Mouse (Mus musculus) intestine, embryonic 15.5 days (tissue): Measurements from ENCODE around the gene Fbln2. TPM values are rescaled to one million over a fixed set of nuclear protein-coding genes. Genes with fewer than 3 reads are reported as not detected.

Experiments used
- ATAC-seq: fragments of 200-750 bp; cut with Nextera tagmentation; 2 replicates; pipeline ENCODE4 v1.8.0; 2017; ENCODE audit warnings: moderate TSS enrichment, moderate library complexity
- H3K27ac ChIP-seq: fragments of 300-500 bp; sonication (generic); 2 replicates; pipeline ENCODE4 v1.5.1; 2015; ENCODE audit warnings: mild to moderate bottlenecking, inconsistent platforms
- H3K27me3 ChIP-seq: fragments of 300-500 bp; sonication (generic); replicated peaks from 2 replicates; pipeline ENCODE4 v1.6.1; 2015; ENCODE audit warnings: inconsistent platforms
- H3K36me3 ChIP-seq: fragments of 300-500 bp; sonication (generic); 2 replicates; pipeline ENCODE4 v1.6.1; 2015; ENCODE audit warnings: inconsistent platforms
- H3K4me1 ChIP-seq: fragments of 300-500 bp; sonication (generic); replicated peaks from 2 replicates; pipeline ENCODE4 v1.6.1; 2015; ENCODE audit warnings: inconsistent platforms
- H3K4me2 ChIP-seq: fragments of 300-500 bp; sonication (generic); replicated peaks from 2 replicates; pipeline ENCODE4 v1.6.1; 2015; ENCODE audit warnings: mild to moderate bottlenecking, inconsistent platforms
- H3K4me3 ChIP-seq: fragments of 300-500 bp; sonication (generic); replicated peaks from 2 replicates; pipeline ENCODE4 v1.5.1; 2015; ENCODE audit warnings: inconsistent platforms
- H3K9ac ChIP-seq: fragments of 300-500 bp; sonication (generic); 2 replicates; pipeline ENCODE4 v1.6.1; 2015; ENCODE audit warnings: inconsistent platforms
- H3K9me3 ChIP-seq: fragments of 300-500 bp; sonication (generic); 2 replicates; pipeline ENCODE4 v1.6.1; 2016; ENCODE audit warnings: inconsistent platforms
- WGBS: fragments of 180-500 bp; shearing (Covaris S2); methylation state at CpG from one replicate; pipeline ENCODE4 v1.1.7; 2015; 5-methylcytosine and 5-hydroxymethylcytosine counted together
- polyA plus RNA-seq: library from polyadenylated mRNA; unstranded; fragments of >200 nt; fragmentation: Nextera tagmentation; extraction: Ambion mirVana; gene quantifications from 2 replicates; pipeline ENCODE4 v1.2.1, GENCODE M21; 2015

Gene Fbln2
- polyA plus RNA-seq, 1 experiment from 2014 or later, result 51.8 TPM

DNA sequence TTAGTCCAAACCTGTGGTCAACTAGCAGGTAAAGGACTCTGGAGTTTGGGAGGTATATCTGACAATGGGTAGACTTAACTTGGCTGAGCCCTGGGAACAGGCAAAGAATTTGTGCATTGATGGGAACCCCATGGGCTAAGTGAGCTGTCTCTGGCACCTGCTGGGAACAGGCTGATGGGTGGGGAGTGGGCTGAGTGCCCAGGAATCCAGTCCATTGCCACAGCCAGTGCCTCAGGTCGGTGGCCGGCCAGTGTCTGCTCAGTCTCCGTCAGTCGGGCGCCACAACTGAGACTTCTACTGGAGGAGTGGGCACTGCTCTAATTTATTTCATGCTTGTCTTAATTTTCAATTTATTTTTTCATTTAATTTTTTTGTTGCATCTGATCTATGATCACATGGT lies 98.9 kb downstream of the Fbln2 start:
- no peak for ATAC-seq
- no peaks in the 10 kb centered on the region for H3K4me1 ChIP-seq
- no peak overlapping the region for H3K9ac ChIP-seq
- 85% methylated on average over 5 of the region's 5 CpGs for WGBS
- H3K27me3 ChIP-seq, result no peaks in the 10 kb centered on the region; the same call in 1 of the 2 replicates
- H3K27ac ChIP-seq, result no peak overlapping the region
- no peak overlapping the region for H3K4me2 ChIP-seq
- no peaks in the 10 kb centered on the region for H3K9me3 ChIP-seq
- no peaks in the 10 kb centered on the region for H3K36me3 ChIP-seq
- no peak overlapping the region for H3K4me3 ChIP-seq

DNA sequence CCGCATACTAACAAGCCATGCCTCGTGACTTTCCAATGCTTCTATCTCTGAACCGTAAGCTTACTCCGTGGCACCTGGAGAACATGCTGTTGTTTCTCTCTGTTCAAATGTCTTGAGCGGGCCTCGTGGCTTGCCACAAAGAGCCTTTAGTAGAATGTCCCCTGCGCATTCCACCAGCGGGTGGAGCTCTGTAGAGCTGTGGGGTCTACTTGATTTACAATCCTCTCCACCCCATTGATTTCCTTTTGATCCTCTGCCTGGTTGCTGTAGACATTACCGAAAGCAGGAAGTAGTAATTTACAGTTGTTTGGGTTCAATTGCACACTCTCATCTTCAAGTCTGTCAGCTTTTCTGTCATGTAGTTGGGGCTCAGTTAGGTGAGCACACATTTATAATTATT lies 100.2 kb downstream of the Fbln2 start:
- Histone ChIP-seq H3K27me3 (no peaks in the 10 kb centered on the region; the same call in 1 of the 2 replicates), H3K9me3 (no peaks in the 10 kb centered on the region), H3K4me3 (no peak overlapping the region), H3K36me3 (no peaks in the 10 kb centered on the region), H3K4me1 (no peaks in the 10 kb centered on the region), H3K27ac (no peak overlapping the region), H3K4me2 (no peak overlapping the region), H3K9ac (no peak overlapping the region)
- WGBS, result 48% methylated on average over 9 of the region's 9 CpGs
- no peak for ATAC-seq

Other genes starting within 250 kb of the Fbln2 start
- 8.7 and 11.6 TPM in 2 replicates for gene Iqsec1, start 223.8 kb upstream of the Fbln2 start, polyA plus RNA-seq
- 18.2 and 19.4 TPM in 2 replicates for gene Nup210, start 95.6 kb upstream of the Fbln2 start, polyA plus RNA-seq
- gene Hdac11, start 55.8 kb upstream of the Fbln2 start, polyA plus RNA-seq, result 8.7 and 10.4 TPM in 2 replicates
- 0.08 TPM in 1 of 2 replicates, not detected in the other for gene Wnt7a, start 198.9 kb downstream of the Fbln2 start, polyA plus RNA-seq